Mouse (Mus musculus) ES-Bruce4 (cell line): ENCODE measurements around the gene Ifit1bl1. TPM values are rescaled to one million over a fixed set of nuclear protein-coding genes. Genes with fewer than 3 reads are reported as not detected.
"Not testable (repeated sequence)": the region's sequence is repeated elsewhere in the genome, so short reads cannot be mapped to it uniquely, and the experiment has no call there.

ENCODE experiments used
- H3K27ac ChIP-seq: 2 replicates; pipeline ENCODE4 v1.5.1; 2012; ENCODE audit warnings: low read length, inconsistent platforms; ENCODE audit not compliant: insufficient read depth
- H3K27me3 ChIP-seq: 2 replicates; pipeline ENCODE4 v1.6.1; 2012; ENCODE audit warnings: mild to moderate bottlenecking, low read length, inconsistent platforms; ENCODE audit not compliant: control insufficient read depth, poor library complexity, insufficient read depth, severe bottlenecking
- H3K36me3 ChIP-seq: 2 replicates; pipeline ENCODE4 v1.6.1; 2012; ENCODE audit warnings: inconsistent platforms, mild to moderate bottlenecking, low read length, moderate library complexity; ENCODE audit not compliant: control insufficient read depth, poor library complexity, insufficient read depth, severe bottlenecking
- H3K4me1 ChIP-seq: one replicate; pipeline ENCODE4 v1.8.1; 2011; ENCODE audit warnings: low read length; ENCODE audit not compliant: control insufficient read depth, insufficient read depth
- H3K4me3 ChIP-seq: 2 replicates; pipeline ENCODE4 v1.5.1; 2011; ENCODE audit warnings: low read depth, mild to moderate bottlenecking, low read length
- H3K9ac ChIP-seq: 2 replicates; pipeline ENCODE4 v1.6.1; 2012; ENCODE audit warnings: low read depth, mild to moderate bottlenecking, inconsistent platforms; ENCODE audit not compliant: poor library complexity, severe bottlenecking
- H3K9me3 ChIP-seq: replicated peaks from 2 replicates; pipeline ENCODE4 v1.6.1; 2012; ENCODE audit warnings: mild to moderate bottlenecking, low read length, inconsistent platforms; ENCODE audit not compliant: control insufficient read depth, poor library complexity, insufficient read depth, severe bottlenecking
- CTCF ChIP-seq: IDR thresholded peaks from one replicate; pipeline ENCODE4 v1.8.1; 2011; ENCODE audit warnings: low read depth, low read length
- EP300 ChIP-seq: IDR thresholded peaks from 2 replicates; pipeline ENCODE4 v1.6.1; 2011; ENCODE audit warnings: low read depth, low read length; ENCODE audit not compliant: insufficient read depth
- POLR2A ChIP-seq: IDR thresholded peaks from one replicate; pipeline ENCODE4 v1.8.1; 2011; ENCODE audit warnings: low read length; ENCODE audit not compliant: insufficient read depth
- polyA plus RNA-seq: library from polyadenylated mRNA; stranded (reverse); fragments of >200 nt; gene quantifications from 2 replicates; pipeline ENCODE4 v1.2.4, GENCODE M21; 2011; ENCODE audit warnings: low read depth; ENCODE audit not compliant: missing spikeins, insufficient read depth, insufficient read length

Ifit1bl1 gene
- not detected in 2 replicates for polyA plus RNA-seq

DNA sequence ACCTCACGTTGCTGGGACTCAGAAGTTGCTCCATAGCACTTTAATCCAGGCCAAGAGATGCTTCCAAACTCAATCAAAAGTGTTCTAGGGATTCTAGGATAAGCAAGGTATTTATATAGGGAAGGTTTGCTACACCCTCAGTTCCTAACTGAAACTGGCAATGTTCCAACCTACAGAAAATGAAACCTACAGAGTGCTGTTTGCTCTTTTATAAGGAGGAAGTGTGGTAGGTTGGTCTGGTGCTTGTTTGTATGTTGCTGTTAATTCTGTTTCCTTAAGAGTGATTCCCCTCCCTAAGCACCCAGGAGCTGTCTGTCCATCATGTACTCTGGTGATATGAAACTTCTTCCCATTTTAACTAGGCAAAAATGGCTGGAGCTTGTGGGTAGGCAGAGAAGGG, at the start of gene Ifit1bl1:
TSS of gene Ifit1bl1 (minus strand) at position 69 of the 400 bp plus-strand sequence.
- not testable (repeated sequence) for H3K27ac ChIP-seq

DNA sequence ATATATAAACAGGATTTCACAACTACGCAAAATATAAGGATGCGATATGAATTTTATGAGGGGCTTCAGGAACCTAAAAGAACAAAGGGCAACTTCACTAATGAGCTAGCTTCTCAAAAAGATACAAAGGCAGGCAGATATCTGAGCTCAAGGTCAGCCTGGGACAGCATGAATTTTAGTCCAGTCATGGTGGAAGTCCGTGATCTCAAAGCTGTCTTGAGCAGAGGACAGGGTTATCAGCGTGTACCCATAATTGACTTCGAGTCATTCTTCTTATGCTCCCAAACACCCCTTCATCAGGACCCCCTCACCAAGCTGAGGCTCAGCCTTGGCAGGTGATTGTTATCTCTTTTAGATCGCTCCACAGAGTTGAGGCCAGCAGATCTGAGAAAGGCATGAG, 49.2 kb upstream of the Ifit1bl1 start:
- Histone ChIP-seq H3K36me3 (no peaks in the 10 kb centered on the region), H3K27ac (no peak overlapping the region)
- TF ChIP-seq EP300 (no peak), POLR2A (no peak), CTCF (no peak)

More for the DNA sequence above, at the start of gene Ifit1bl1:
- H3K9ac ChIP-seq, H3K4me3 ChIP-seq, H3K4me1 ChIP-seq, H3K36me3 ChIP-seq, H3K9me3 ChIP-seq, H3K27me3 ChIP-seq: not testable (repeated sequence)

DNA sequence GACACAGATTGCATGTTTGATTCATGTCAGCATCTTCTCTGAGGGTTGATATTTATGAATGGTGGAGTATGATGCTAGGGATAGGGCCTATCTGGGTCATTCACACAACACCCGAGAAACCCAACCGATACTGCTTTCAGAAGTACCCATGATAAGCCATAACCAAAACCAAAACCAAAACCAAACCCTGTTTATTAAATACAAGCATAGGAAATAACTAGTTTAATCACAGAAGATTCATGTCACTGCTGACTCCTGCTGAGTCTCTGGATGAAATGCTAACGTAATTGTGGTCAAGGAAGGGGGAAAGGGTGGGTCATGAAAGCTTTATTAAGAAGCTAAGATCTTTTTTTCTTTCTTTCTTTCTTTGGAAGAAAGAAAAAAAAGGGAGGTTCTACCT, 48.5 kb upstream of the Ifit1bl1 start:
- Histone ChIP-seq H3K9me3 (no peaks in the 10 kb centered on the region), H3K9ac (no peak overlapping the region), H3K4me1 (peaks cover 2% of the 10 kb centered on the region), H3K4me3 (no peak overlapping the region), H3K27ac (no peak overlapping the region), H3K36me3 (no peaks in the 10 kb centered on the region), H3K27me3 (no peaks in the 10 kb centered on the region)
- TF ChIP-seq POLR2A (no peak), EP300 (no peak), CTCF (no peak)

More for the DNA sequence above, 49.2 kb upstream of the Ifit1bl1 start:
- Histone ChIP-seq H3K9me3 (no peaks in the 10 kb centered on the region), H3K4me3 (no peak overlapping the region), H3K9ac (no peak overlapping the region), H3K4me1 (peaks cover 2% of the 10 kb centered on the region), H3K27me3 (no peaks in the 10 kb centered on the region)

DNA sequence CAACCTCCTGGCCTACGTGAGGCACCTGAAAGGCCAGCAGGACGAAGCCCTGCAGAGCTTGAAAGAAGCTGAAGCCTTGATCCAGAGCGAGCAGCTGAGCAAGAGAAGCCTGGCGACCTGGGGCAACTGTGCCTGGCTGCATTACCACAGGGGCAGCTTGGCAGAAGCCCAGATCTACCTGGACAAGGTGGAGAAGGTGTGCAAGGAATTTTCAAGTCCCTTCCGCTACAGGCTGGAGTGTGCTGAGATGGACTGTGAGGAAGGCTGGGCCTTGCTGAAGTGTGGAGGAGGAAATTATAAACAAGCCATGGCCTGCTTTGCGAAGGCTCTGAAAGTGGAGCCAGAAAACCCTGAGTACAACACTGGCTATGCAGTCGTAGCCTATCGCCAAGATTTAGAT, 45.9 kb upstream of the Ifit1bl1 start:
- H3K27ac ChIP-seq, H3K9me3 ChIP-seq, H3K4me1 ChIP-seq, H3K4me3 ChIP-seq, H3K36me3 ChIP-seq, H3K27me3 ChIP-seq, H3K9ac ChIP-seq: not testable (repeated sequence)

DNA sequence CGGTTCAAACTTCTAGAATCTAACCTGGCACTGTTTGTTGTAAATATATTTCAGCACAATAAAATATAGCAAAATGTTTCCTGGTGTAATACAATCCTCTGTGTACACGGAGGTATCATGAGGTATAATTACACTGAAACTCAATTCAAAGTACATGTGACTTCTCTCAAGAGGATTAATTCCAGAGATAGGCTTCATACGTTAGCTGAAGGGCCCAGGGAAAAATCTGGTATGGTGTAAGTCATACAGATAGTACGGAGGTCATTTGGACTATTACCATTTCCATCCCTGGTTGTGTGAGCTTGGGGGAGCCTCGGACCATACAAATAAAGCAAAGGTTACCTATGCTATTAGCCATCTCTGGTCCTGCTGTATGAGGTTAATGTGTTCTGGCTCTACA, 40.9 kb upstream of the Ifit1bl1 start:
- H3K27ac ChIP-seq, result no peak overlapping the region
- no peaks in the 10 kb centered on the region for H3K9me3 ChIP-seq
- no peaks in the 10 kb centered on the region for H3K27me3 ChIP-seq
- no peak overlapping the region for H3K4me3 ChIP-seq
- TF ChIP-seq CTCF, result no peak
- no peak for TF ChIP-seq POLR2A
- TF ChIP-seq EP300, result no peak
- no peaks in the 10 kb centered on the region for H3K4me1 ChIP-seq
- H3K36me3 ChIP-seq, result no peaks in the 10 kb centered on the region
- no peak overlapping the region for H3K9ac ChIP-seq

DNA sequence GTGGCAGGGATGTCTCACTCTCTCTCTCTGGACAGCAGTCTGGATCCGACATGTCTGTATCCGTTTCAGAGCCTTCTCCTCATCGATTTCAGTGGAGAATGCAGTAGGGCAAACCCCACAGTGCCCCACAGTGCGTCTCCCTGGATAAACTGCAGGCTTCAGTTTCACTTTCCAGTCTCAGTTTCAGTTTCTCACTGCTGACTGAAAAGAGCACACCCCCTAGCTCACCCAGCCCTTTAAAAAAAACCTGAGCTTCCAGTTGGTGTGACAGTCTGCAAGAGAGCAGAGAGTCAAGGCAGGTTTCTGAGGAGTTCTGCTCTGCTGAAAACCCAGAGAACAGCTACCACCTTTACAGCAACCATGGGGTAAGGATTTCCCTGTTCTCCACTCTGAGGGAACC, 38.9 kb upstream of the Ifit1bl1 start, which contains the start of the genes Ifit1bl2 and Ifit1:
TSS of gene Ifit1bl2 (minus strand) at position 121 of the 400 bp plus-strand sequence.
TSS of gene Ifit1 (plus strand) at position 249 of the 400 bp plus-strand sequence.
- Histone ChIP-seq H3K27me3 (no peaks in the 10 kb centered on the region), H3K4me1 (no peaks in the 10 kb centered on the region), H3K4me3 (no peak within 1 kb of the TSS), H3K27ac (no peak within 1 kb of the TSS), H3K9ac (no peak within 1 kb of the TSS), H3K36me3 (no peaks in the 10 kb centered on the region), H3K9me3 (no peaks in the 10 kb centered on the region)
- no peak for TF ChIP-seq POLR2A
- no peak for TF ChIP-seq EP300
- TF ChIP-seq CTCF, result no peak
